Mouse (Mus musculus) cerebellum, adult 9-11 months (tissue): ENCODE data around the gene Snx5.

ENCODE experiments used
- DNase-seq: peaks from one replicate; pipeline ENCODE4 v3.0.0; 2022

Snx5 gene

DNA sequence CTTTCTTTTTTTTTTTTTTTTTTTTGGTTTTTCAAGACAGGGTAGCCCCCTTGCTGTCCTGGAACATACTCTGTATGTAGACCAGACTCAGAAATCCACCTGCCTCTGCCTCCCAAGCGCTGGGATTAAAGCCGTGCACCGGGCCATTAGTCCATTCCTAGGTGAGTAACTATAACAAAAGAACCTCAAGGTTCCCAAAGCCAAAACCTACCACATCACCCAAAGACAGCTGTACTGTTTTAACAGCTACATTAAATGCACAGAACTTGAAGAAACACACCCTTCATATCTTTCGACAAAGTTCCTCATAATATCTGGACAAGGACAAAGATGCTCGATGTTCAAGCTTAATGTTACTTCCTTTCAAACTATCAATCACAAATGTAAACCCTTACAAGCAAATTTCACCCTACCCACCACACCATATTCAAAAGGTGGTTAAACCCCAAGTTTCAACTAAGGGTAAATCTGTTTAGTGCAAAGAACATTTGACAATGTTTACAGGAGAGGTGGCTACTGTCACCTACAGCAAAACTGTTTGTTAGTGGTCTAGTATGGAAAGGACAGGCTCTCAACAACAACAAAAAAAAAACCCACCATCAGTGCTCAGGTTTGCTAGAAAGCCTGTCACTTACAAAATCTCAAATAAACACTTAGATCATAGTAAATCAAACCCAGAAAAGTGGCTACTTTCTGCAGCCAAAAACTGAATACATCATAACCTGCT is 3.5 kb downstream of the Snx5 start:
- DNase-seq = no peak

DNA sequence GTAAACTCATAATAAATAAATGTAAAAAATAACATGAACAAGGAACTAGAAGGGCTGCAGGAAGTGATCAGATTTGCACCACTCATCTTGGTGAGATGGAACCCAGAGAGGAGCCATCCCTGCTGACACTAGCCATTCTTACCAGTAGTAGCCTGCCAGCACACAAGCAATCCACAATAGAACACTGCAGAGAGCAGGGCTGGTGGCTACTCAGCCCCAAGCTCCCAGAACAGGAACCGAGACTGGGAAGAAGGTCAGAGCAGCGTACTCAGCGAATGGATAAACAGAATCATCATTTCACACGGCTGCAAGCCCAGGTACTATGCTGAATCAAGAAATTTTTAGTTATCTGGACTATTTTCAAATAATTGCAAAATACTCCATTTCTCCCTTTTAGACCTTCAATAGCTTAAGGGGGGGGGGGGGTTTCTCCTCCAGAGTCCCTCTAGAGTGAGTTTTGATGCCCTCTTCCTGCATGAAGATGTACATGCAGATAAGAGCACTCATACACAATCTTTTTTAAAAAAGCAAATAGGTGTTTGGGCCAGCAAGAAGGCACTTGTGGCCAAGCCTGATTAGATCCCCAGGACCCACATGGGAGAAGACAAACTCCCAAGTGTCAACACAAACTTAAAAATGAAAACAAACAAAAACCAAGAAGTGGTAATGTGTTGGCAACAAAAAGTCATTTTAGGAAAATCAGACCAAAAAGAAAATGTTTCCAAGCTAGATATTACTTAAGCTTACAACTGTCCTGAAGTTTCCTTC is 4.6 kb downstream of the Snx5 start:
- DNase-seq = no peak

DNA sequence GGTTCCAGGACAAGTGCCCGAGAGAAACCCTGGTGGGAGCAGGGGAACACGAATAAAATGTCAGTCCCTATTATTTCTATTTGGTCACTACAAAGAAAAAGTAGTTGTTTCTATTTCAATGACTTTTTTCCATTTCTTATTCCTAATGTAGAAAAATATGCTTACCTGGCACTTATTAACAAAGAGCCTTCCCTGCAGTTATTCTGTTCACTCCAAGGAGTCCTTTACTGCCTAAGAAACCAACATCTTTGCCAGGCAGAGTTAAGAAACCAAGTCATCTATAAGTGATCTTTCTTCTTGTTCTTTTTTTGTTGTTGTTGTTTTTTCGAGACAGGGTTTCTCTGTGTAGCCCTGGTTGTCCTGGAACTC is 5.6 kb downstream of the Snx5 start:
- DNase-seq = no peak

DNA sequence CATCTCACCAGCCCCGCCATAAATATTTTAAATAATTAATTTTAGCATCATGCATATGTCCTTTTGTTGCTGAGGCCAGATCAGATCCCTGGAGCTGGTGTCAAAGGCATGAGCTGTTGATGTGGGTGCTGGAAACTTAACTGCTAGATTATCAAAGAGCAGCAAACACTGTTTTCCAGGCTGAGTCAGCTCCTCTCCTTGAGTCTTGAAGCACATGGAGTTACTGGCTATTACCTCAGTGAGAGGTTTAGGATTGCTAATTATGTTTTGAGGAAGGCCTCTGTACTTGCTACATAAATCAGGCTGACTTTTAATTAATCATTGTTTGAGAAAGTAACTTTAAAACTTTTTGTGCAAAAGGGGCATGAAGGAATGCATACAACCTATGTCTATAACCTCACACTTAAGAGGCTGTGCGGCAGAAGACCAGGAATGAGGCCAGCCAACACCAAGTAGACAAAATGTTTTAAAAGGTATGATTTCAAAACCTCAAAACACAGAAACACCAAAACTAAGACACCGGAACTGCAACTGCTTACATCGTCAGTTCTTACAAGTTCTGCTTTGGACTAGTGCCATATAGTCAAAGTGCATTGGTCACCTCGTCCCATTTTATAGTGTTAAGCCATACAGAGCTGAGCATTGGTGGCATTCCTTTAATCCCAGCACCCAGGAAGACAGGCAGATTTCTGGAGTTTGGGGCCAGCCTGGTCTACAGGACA is 6.1 kb downstream of the Snx5 start:
- no peak for DNase-seq

DNA sequence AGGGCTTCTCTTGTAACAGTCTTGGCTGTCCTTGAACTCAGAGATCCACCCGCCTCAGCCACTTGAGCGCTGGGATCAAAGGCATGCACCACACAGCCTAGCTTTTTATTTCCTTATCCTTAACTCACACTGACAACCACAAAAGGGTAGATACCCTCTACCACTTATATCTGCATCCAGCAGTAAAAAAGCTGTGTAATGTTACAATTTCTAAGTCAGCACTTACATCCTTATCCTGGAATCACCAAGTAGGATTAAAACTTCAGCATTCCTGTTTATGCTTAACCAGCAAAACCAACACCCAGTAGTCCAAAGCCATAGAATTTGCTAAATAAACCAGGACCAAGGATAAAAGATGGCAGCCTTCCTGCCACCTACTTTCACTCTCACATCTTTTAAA is 7.9 kb downstream of the Snx5 start:
- no peak for DNase-seq

DNA sequence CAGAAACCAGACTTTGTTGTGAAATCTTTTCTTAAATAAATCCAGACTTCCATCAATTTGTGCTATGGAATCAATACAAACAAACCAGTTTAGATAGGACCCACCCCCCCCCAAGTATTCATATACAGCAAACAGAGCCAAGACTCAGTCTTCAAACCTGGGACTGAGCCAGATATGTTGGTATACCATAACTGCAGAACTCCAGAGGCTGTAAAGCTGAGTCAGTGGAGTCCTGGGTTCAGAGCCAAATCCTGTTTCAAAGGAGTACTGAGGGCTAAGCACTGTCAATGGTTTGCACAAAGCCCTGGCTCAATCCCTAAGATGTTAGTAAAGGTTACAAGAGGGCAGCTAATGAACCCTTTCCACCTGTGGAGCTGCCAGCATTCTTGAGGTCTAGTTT is 20.6 kb downstream of the Snx5 start:
- no peak for DNase-seq

DNA sequence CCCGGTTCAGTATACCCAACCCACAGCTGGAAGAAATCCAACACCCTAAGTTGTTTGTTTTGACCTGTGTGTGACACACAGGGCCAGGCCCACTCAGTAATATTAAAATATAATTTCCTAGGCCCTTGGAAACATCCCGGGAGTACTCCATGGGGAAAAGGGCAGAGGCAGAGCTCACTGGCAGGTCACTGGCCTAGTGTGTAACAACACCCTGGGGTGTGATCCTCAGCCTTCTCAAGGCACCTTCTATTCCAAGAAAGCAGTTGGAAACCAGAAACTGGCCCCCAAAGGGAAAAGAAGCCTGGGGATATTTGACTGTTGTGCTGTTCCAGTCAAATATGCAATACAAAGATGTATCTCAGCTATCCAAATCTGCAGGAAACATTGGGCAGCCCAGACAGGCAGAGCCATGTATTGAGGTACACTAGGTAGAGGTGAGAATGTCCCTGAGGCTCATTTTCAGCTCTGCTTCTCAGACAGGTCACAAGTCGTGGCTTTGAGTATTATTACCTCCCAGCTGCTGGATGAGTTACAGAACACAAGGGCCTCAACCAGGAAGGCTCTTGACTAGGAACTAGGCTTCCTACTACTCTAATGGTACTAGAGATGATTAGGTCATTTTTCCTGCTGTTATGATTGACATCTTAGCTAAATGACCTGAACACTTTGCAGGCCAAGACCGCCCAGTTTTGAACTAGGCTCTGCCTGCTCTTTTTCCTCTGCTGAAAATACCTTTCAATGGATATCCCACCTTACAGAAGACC is 21.9 kb downstream of the Snx5 start:
- no peak for DNase-seq

DNA sequence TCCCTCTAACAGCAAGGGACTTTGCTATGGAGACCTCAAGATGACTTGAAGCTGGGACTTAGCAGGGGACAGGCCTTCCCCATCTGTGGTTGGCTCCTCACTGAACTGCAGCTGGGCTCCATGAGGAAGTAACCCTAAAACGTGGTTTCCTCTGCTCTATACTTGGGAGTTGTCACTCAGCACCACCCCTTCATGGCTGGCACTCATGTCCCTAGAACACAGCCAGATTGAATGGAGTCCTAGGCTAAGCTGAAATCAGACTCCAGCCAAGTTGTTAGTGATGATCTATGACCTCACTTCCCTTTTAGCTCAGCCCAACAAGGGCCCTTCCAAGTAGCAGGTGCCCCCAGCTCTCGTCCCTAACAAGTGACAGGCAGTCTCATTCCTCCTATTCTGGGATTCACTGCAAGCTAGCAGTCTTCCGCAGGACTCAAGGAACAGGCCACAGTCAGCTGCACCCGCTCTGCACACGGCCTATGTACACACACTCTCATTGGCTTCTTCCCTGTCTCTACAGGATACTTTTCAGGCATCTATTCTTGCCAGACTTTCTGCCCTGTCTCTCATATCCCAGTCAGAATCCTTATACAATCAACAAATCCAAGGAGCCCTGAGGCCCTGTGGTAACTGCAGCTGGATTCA is 23.2 kb downstream of the Snx5 start:
- DNase-seq = no peak

DNA sequence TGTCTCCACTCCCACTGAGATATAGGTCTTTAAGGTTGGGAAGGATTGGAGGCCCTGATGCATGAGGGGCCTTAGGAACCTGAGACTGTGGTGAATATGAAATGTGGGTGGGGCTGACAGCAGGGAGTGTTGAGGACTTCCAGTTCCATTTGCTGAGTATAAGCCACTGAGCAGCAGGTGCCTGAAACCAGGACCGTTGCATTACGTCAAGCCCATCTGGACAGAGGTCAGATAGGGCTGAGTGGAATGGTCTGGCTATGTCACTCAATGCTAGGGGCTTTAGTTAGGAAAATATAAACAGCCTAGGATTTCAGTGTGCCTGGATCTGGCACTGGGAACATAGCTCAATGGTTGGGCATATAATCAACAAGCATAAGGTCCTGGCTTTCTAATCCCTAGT is 24.4 kb downstream of the Snx5 start:
- no peak for DNase-seq

DNA sequence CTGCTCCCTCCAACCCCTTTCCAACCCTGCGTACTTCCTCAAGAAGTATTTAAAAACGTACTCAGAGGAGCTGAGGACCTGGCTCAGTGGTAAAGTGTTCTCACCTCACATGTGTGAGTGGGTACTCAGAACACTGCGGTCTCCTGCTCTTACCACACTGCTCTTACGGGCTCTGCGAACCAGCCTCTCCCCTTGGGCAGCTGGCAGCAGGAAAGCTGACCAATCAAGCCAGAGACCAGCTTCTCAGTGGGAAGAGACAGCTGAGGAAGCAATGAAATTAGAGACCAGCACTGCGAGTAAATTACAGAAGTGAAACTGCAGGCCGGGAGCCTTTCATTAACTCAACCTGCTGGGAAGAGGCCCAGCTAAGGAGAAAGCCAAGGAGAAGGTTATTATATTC is 25.2 kb downstream of the Snx5 start:
- DNase-seq = no peak

DNA sequence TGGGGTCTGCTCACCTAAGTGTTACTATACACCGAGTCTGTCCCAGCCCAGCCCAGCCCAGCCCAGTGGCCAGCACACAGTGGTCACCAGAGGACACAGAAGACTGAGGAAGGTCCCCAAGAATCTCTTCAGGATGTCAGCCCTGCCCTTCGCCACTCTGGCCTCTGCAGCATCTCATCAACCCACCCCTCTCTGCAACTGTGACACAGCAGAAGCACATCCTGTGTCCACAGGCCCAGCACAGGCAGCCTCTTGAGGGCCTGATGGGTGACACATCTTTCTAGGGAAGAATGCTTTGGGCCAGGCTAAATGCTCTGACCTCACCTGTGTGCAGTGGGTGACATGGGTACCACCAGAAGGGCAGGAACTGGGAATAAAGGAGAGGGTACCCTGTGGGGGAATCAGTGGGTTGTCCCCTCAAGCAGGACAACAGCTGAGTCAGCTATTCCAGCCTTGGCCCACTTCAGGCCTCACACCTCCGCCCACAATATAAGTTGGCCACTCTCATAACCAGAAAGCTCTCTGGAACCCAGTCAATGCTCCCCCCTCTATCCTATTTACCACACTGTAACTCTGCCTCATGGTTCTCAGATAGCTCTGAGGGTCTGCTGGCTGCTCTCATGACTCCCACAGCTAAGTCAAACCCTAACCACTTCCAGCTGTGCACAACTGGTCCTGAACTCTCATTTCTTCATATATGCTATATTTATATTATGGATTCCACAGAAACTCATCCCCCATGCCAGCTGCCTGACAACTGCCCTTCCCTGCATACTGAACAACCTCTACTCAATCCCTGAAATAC is 30.4 kb downstream of the Snx5 start:
- DNase-seq = no peak

DNA sequence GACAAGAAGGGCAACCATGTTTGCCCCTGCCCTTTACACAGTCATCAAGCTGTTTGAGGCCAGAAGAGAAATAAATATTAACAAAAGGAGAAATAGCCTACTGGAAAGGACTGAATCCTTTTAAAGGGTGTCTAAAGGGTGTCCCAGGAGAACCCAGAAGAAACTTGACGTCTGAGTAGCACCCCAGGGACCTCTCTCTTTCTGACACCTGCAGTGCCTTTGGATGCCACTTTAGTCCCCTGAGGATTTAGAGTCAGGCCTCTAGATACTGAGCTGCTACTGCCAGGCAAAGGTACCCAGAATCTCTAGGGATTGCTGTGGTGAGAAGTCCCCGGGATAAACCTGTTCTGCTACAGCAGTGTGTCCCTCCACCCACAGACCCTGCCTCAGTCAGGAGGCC is 31.4 kb downstream of the Snx5 start:
- DNase-seq = no peak

DNA sequence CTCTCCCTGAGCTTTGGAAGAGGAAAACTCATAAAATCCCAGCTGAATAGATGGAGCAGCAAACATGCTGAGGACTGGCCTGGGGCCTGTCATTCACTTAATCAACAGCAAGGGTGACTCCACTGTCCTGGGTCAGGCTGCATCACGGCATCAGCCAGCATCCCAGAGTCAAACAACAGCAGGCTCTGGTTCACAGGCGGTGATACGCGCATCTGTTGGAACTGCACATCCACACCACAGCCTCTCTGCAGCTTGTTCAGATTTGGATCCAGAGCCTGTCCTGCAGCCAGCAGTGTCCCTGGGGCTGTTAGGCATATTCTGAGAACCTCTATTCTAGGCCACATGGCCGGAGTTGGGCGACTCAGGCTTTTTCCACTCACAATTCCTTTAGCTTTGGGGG is 32.4 kb downstream of the Snx5 start:
- peak; percentile 19 for DNase-seq

DNA sequence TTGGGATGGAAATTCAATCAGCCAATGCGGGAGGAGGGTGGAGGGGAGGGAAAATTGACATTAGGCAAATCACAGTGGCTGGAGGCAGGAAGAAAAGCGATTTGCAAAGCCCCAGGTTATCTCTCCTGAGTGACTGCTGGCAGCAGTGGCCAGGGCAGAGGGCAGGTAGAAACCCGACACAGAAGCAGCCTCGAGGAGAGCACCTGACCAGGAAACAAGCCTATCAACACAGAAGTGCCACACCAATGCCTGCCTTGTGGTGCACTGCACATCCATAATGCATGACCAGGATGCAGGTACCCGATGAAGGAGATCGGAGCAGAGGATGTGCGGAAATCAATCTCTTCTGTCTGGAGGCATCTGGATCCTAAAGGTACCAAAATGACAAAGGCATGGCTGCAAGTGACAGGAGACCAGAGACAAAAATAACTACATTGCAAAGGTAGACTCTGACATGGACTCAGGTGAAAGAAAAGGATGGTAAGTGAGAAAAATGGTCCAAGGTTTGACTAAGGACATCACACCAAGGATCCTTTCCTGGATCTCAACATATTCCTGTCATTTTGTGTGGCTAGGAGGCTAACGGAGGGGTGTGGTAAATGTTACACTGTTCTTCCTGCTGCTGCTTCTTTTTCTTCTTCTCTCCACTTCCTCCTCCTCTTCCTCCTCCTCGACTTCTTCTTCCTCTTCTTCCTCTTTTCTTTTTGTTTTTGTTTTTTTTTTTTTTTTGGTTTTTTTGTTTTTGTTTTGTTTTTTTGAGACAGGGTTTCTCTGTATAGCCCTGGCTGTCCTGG is 33.7 kb downstream of the Snx5 start:
- DNase-seq = no peak

DNA sequence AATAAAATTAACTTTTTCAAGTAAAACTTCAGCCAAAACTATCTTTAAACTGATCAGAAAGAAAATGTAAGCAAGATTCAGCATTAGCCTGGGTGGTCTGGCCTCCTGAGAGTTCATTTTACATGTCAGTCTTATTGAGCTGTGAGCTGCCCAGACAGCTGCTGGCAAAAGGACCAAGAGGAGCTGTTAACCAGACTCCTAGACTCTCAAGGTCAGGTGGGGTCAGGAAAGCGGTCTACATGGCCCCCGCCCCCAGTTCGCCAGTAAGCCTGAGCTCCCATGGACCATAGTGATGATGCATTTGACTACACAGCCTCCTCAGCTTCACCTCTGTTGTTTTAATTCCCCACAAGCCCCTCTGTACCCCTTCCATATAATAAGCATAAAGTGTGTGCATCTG is 34.9 kb downstream of the Snx5 start:
- DNase-seq = no peak

DNA sequence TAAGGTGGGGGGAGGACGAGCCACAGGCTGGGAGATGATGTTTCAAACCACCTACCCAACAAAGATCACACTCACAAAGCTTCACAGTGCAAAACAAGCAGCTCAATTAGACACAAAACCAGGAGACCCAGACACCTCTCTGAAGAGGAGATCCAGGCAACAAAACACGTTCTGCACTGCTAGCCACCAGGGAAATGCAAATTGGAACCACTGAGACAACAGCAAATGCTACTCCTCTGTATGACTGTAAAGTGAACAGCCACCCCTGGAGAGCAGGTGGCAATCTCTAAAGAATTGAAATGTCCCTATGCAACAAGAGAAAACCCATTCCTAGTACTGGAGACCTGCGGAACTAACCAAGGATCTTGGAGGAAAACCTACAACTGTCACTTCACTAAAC is 37.2 kb downstream of the Snx5 start:
- DNase-seq = no peak

DNA sequence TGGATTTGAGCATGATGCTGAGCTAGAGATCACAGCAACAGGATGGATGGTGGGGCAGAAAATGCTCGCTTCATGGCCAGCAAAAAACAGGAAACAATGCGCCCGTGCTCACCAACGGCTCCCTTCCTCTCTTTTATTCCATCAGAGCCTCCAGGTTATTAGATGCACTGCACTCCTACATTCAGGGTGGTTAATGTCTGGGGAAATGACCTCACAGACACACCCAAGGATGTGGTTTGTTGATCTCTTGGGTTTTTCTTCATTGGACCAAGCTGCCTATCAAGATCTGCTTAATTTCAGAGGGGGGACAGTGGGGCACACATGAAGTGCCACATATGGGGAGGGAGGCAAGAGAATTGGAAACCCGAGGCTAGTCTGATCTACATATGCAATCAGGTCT is 39.6 kb downstream of the Snx5 start:
- no peak for DNase-seq

DNA sequence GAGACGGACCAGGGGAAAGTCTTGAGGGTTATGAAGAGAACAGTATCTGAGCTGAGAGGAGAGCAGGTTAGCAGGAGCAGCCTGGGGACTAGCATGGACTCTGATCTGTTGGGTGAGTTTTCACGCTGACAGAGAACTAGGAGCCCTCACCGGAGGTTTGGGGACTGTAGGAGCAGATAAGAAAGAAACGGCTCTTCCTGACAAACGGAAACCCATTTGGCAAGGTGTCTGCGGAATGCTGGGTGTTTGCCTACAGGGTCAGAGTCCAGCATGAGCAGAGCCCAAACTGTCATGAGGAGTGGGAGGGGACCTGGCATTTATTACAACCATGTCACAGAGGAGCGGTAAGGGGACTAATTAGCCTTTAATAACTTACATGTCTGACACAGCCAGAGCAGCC is 40.2 kb downstream of the Snx5 start:
- DNase-seq = no peak

DNA sequence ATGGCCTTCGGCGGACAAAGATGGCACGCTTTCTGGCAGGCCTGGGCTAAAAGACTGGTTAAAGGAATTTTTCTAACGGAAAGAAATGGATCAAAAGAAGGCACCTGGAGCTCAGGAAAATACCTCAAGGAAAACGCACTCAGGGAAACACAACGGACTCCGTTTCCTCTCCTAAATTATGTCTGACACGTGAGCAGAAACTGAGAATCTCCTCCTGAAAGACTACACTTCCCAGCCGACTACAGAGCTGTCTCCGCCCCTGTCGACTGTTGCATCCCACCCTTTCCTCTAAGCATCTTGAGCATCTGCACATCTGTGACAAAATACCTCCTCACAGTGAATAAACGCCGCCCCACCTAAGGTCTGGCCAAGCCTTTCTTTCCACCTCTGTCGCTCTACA is 41.1 kb downstream of the Snx5 start:
- no peak for DNase-seq

DNA sequence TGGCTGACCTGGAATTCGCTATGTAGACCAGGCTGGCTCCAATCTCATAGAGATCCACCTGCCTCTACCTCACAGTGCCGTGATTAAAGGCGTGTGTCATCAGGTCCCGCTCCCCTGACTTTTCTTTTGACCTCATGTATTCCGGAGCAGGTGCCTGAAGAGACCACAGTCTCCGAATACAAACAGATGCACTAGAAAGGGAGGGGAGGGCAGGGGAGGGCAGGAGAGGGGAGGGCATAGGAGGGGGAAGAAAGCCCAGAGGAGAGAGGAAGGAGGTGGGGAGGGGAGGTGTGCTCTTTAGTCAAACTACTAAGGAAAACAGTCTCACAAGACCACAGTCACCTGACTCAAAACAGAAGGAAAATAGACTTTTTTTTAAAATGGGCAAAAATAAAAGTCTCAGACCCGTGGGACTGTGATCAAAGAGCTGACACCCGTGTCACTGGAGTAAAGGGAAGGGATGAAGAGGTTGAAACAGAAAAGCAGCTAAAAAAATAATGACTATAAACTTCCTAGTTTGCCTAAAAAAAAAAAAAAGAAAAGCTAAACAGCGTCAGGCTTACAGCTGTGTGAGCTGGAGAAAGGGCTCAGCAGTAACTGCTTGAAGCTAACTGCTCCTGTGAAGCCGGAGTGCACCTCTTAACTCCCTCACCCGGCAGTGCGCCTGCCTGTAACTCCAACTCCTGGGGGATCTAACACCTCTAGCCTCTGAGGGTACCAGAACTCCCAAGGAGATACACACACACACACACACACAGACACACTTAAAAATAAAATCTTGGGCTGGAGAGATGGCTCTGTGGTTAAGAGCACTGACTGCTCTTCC is 42.0 kb downstream of the Snx5 start:
- no peak for DNase-seq
